Mouse (Mus musculus): ENCODE results near the gene Limd2.

Limd2 gene

GRCm38 (mm10) chr11:106125827-106126226 lies 34.8 kb downstream of the Limd2 start:
- in situ Hi-C loops (cut with MboI, MseI): no loop called here

GRCm38 (mm10) chr11:106124784-106125183 lies 35.9 kb downstream of the Limd2 start:
- in situ Hi-C loops (cut with MboI, MseI): no loop called here

GRCm38 (mm10) chr11:106122736-106123135 lies 37.9 kb downstream of the Limd2 start:
- in situ Hi-C loops (cut with MboI, MseI): no loop called here

DNA sequence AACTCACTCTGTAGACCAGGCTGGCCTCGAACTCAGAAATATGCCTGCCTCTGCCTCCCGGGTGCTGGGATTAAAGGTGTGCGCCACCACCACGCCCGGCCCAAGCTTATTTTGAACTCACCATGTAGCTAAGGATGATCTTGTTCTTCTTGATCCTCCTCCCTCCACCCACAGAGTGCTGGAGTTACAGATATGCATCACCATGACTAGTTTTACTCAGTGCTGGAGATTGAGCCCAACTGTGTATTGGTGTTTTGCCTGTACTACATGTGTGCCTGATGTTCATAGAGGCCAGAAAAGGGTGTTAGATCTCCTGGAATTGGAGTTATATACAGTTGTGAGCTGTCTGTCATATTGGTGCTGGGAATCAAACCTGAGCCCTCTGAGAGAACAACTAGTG lies 38.4 kb downstream of the Limd2 start:
- in situ Hi-C loops (cut with MboI, MseI): no loop called here

DNA sequence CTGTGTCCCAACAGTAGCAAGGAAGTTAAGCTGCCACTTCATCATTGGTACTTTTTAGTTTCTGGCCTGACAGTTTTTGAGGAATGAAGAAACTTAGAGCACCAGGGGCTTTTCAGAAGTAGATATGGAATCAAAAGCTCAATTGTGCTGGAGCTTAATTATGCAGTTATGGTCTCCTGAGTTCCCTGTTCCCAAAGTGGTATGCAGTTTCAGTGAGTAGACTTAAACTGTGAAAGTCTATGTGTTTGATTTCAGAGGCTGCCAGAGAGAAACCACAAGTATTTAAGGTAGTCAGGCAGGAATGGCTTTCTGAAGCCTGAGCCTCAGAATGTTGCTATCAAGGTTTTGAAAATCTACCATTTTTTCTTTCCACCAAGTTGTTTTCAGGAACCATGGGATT lies 49.0 kb downstream of the Limd2 start:
- in situ Hi-C loops (cut with MboI, MseI): no loop called here

Measured in T-helper 1 cell (primary cell).